Comparison of ENCODE assay signal across 19 mouse cellular contexts in genomic region chr4:46593472-46593871, GRCm38 (mm10). TPM values are rescaled to one million over a fixed set of nuclear protein-coding genes. Genes with fewer than 3 reads are reported as not detected.
DNase-seq lines count a peak whose midpoint lies in the region; ATAC-seq and TF ChIP-seq lines count a peak whose summit lies in the region.
"Had no signal": no experiment of that assay in that cellular context is flagged by ENCODE, and none has a peak within 500 bp of the region (broad histone marks: within the 10 kb centered on the region; RNA-seq: fewer than 3 reads in every experiment).

No protein-coding gene starts in this region.

- H3K9me3 ChIP-seq in intestine, embryonic 15.5 days: no peaks in the 10 kb centered on the region
- H3K9me3 ChIP-seq: forebrain, embryonic 10.5 days; heart, embryonic 15.5 days; liver, embryonic 13.5 days; midbrain, embryonic 15.5 days; neural tube, embryonic 13.5 days had no signal

- peak overlapping the region; percentile 60 for H3K27ac ChIP-seq in intestine, embryonic 15.5 days
- H3K27ac ChIP-seq in small intestine, adult 2 months (ENCODE audit: insufficient read depth, low read depth, low read length): peak overlapping the region; percentile 99
- H3K27ac ChIP-seq: forebrain, embryonic 10.5 days; gastrocnemius, adult 2 months; heart, embryonic 15.5 days; hindbrain, postnatal 0 days; left cerebral cortex, adult 2 months; liver, embryonic 13.5 days; midbrain, embryonic 15.5 days; neural tube, embryonic 13.5 days had no signal

- peak; percentile 2 for DNase-seq in gastrocnemius, postnatal 25 days
- no peak for DNase-seq in gastrocnemius, postnatal 36 days
- DNase-seq in testis, postnatal 10 days (ENCODE audit: low spot score): peak; percentile 33
- DNase-seq in testis, postnatal 14 days (ENCODE audit: low spot score): no peak
- no peak for DNase-seq in layer of hippocampus, adult 18-20 months (ENCODE audit: low spot score in 2 of 2)
- DNase-seq: adrenal gland, postnatal 10 days; kidney, adult 18-20 months; layer of hippocampus, adult 9-11 months; liver, embryonic 13.5 days; lung, embryonic 14.5 days had no signal

- intact Hi-C loops in gastrocnemius, postnatal 36 days (cut with DNase I): no loop called here

- H3K27me3 ChIP-seq in intestine, embryonic 15.5 days (replicated peaks): no peaks in the 10 kb centered on the region
- no peaks in the 10 kb centered on the region for H3K27me3 ChIP-seq in small intestine, adult 2 months (ENCODE audit: control insufficient read depth, insufficient read depth, low read length)
- H3K27me3 ChIP-seq: midbrain, embryonic 15.5 days had no signal

- H3K9ac ChIP-seq in intestine, embryonic 15.5 days: no peak overlapping the region
- H3K9ac ChIP-seq: heart, embryonic 15.5 days; liver, embryonic 13.5 days; lung, embryonic 14.5 days; midbrain, embryonic 15.5 days; neural tube, embryonic 13.5 days had no signal

- no peak for TF ChIP-seq POLR2A in small intestine, adult 2 months (IDR thresholded peaks at IDR 0.05; ENCODE audit: low read depth, low read length)

- peaks cover 4% of the 10 kb centered on the region; the same call in 1 of the 2 replicates for H3K4me1 ChIP-seq in intestine, embryonic 15.5 days (replicated peaks)
- peaks cover 51% of the 10 kb centered on the region for H3K4me1 ChIP-seq in small intestine, adult 2 months (ENCODE audit: control insufficient read depth, insufficient read depth, insufficient read length, low read length)
- H3K4me1 ChIP-seq: heart, embryonic 15.5 days; midbrain, embryonic 15.5 days; neural tube, embryonic 13.5 days had no signal

- WGBS in intestine, embryonic 15.5 days: 46% methylated on average over 6 of the region's 6 CpGs
- WGBS in small intestine, adult 2 months: 42% methylated on average over 6 of the region's 6 CpGs

- no peaks in the 10 kb centered on the region for H3K36me3 ChIP-seq in intestine, embryonic 15.5 days
- peaks cover 29% of the 10 kb centered on the region for H3K36me3 ChIP-seq in small intestine, adult 2 months (ENCODE audit: control insufficient read depth, insufficient read depth, low read length)
- H3K36me3 ChIP-seq: forebrain, embryonic 10.5 days; heart, embryonic 15.5 days; liver, embryonic 13.5 days; midbrain, embryonic 15.5 days; neural tube, embryonic 13.5 days had no signal

- no peak overlapping the region for H3K4me2 ChIP-seq in intestine, embryonic 15.5 days (replicated peaks)
- H3K4me2 ChIP-seq: heart, embryonic 15.5 days; liver, embryonic 13.5 days; lung, embryonic 14.5 days; midbrain, embryonic 15.5 days; neural tube, embryonic 13.5 days had no signal

- no peak for ATAC-seq in intestine, embryonic 15.5 days
- ATAC-seq: hindbrain, postnatal 0 days; midbrain, embryonic 15.5 days had no signal

- no peak overlapping the region for H3K4me3 ChIP-seq in intestine, embryonic 15.5 days (replicated peaks)
- peak overlapping the region; percentile 6; the same call in 1 of the 2 replicates for H3K4me3 ChIP-seq in small intestine, adult 2 months (ENCODE audit: low read depth, low read length)
- H3K4me3 ChIP-seq: forebrain, embryonic 10.5 days; gastrocnemius, adult 2 months; heart, embryonic 15.5 days; left cerebral cortex, adult 2 months; liver, embryonic 13.5 days; midbrain, embryonic 15.5 days; neural tube, embryonic 13.5 days had no signal

- no peak for TF ChIP-seq CTCF in small intestine, adult 2 months (IDR thresholded peaks at IDR 0.05; ENCODE audit: extremely low read depth, insufficient read length, insufficient replicate concordance, low read depth, low read length)

RNA-seq across cellular contexts. Expression of gene Coro2a, which starts 8.5 kb away (rescaled TPM):
- under 1 TPM in 1 of 2 experiments, not detected in 1; 0.20 TPM for total RNA-seq in gastrocnemius, postnatal 25 days (2021)
- under 1 TPM; 0.05 to 0.42 TPM for total RNA-seq in gastrocnemius, postnatal 36 days (2021)
- 66.0 and 68.3 TPM in 2 replicates for polyA plus RNA-seq in intestine, embryonic 15.5 days (2015; fragmentation: Nextera tagmentation; extraction: Ambion mirVana)
- 104 and 312 TPM in 2 replicates for polyA plus RNA-seq in small intestine, adult 2 months (2012; rRNA removed)
- total RNA-seq in layer of hippocampus, adult 18-20 months (2021): 10 to 100 TPM; 14.9 to 16.3 TPM

RNA-seq across cellular contexts. Expression of gene Tbc1d2, which starts 56.5 kb away (rescaled TPM):
- total RNA-seq in gastrocnemius, postnatal 25 days (2021): under 1 TPM; 0.64 to 0.78 TPM
- under 1 TPM; 0.72 to 0.77 TPM for total RNA-seq in gastrocnemius, postnatal 36 days (2021)
- 6.0 and 6.3 TPM in 2 replicates for polyA plus RNA-seq in intestine, embryonic 15.5 days (2015; fragmentation: Nextera tagmentation; extraction: Ambion mirVana)
- 3.7 and 6.8 TPM in 2 replicates for polyA plus RNA-seq in small intestine, adult 2 months (2012; rRNA removed)
- 1 to 10 TPM; 2.7 to 2.9 TPM for total RNA-seq in layer of hippocampus, adult 18-20 months (2021)

RNA-seq across cellular contexts. Expression of gene Trim14, which starts 57.5 kb away (rescaled TPM):
- 1 to 10 TPM in 1 of 2 experiments, under 1 TPM in 1; 0.46 to 1.4 TPM for total RNA-seq in gastrocnemius, postnatal 25 days (2021)
- under 1 TPM; 0.36 to 0.37 TPM for total RNA-seq in gastrocnemius, postnatal 36 days (2021)
- 11.4 and 12.6 TPM in 2 replicates for polyA plus RNA-seq in intestine, embryonic 15.5 days (2015; fragmentation: Nextera tagmentation; extraction: Ambion mirVana)
- 24.9 and 58.2 TPM in 2 replicates for polyA plus RNA-seq in small intestine, adult 2 months (2012; rRNA removed)
- total RNA-seq in layer of hippocampus, adult 18-20 months (2021): 1 to 10 TPM in 1 of 2 experiments, under 1 TPM in 1; 0.67 to 1.4 TPM

Comparison
In these comparisons a context has a peak if more than half of its experiments do, and no peak if none do; other contexts are left out.
1. DNase-seq: peak in gastrocnemius, postnatal 25 days (single experiment) and testis, postnatal 10 days (single experiment); none in gastrocnemius, postnatal 36 days (0 of 2), testis, postnatal 14 days (single experiment) and layer of hippocampus, adult 18-20 months (0 of 2).
2. RNA of gene Coro2a, which starts 8.5 kb away (total RNA-seq): 14.9 to 16.3 TPM in layer of hippocampus, adult 18-20 months; 0.05 to 0.42 TPM in gastrocnemius, postnatal 36 days and 0.20 TPM in gastrocnemius, postnatal 25 days; every median in the first group is over 10 times any median in the second.